Mouse (Mus musculus): ENCODE results near the gene Atf7. TPM values are rescaled to one million over a fixed set of nuclear protein-coding genes. Genes with fewer than 3 reads are reported as not detected.

The Atf7 gene
- polyA plus RNA-seq, 1 experiment: 13.2 TPM

DNA sequence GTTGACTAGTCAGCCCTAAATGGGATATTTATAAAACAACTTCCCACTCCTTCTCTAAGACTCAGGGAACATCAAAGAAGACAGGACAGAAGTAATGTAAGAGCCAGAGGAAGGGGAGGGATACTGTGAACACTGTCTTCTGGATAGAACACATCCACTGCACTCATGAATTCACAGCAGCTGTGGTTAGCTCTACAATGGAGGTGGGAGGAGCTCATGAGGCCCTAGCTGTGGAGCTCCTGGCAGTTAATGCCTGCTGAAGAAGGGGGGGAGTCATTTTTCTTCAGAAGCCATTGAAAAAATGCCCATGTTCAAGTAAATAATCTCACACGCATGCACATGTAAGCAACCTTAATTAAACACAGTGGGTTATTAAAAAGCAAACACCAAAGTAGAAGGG lies 48.3 kb downstream of the Atf7 start:
- TF ChIP-seq GATA1 (IDR thresholded peaks at IDR 0.05; ENCODE audit: low read length): no peak

DNA sequence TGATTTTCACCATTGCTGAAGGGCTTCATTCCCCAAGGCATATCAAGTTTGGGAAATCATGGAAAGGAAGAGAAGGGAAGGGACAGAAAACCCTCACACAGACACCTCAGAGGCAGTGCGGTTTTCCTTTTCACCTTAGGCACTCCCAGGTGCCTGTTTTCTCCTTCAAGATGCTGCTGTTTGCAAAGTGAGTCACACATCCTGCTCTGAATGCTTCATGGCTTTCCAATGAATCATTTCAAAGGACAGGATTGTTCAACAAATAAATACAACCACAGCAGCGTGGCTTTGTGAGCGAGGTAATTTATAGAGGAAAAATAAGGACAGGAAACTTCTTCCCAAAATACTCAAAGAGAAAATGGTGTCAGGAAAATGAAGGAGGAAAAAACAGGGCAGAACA lies 53.2 kb downstream of the Atf7 start:
- TF ChIP-seq GATA1 (IDR thresholded peaks at IDR 0.05; ENCODE audit: low read length): no peak

DNA sequence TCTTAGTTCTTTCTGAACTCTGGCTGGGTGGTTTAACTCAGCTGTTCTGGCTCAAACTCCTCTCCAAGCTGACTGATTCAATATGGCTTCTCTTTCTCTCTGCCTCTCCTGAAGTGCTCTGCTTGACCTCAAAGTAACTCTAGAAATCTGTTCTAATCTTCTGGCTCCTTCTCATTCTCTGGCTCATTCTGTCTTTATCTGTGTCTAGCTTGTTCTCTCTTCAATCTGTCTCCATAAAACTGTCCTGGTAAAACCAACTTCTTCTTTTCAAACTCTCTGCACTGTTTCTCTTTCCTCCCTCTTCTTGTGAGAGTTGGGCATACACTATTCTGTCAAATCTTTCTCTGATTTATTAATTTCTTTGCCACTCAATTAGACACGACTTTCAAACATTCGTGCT lies 57.4 kb downstream of the Atf7 start:
- no peak for TF ChIP-seq GATA1 (IDR thresholded peaks at IDR 0.05; ENCODE audit: low read length)

DNA sequence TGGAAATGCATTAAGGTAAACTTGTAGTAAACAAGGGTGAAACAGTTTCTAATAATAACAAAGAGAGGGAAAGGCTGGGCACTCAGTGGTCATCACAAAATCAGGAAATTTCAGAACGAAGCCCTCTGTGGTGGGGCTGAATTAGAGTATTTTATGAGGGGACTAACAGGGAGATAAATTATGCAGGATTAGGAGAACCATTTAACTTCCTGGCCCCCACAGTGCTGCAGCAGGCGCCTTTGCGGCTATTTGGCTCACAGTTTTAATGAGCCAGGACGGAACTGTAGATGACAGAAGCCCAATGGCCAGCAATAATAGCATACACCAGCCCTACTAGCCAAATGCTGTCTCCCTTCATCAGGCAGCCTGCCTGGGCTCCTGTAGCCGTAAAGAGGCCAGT lies 61.6 kb downstream of the Atf7 start:
- no peak for TF ChIP-seq GATA1 (IDR thresholded peaks at IDR 0.05; ENCODE audit: low read length)

DNA sequence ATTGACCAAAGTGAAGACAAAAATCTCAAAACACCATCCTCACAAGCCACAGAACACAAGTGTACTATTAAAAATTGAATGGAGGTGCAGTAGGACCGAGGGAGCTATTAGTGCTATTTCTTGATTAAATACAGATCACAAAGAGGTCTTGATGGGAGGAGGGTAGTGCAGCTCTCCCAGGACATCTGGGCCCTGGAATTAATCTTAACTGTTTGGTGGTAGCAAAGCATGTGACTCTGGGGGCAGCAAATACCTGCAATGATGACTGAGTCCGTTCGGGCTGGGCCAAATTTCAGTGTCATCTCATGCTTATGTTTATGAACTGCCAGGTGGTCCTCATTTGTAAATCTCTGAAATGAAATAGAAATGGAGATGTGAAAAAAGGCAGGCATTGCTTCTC lies 62.2 kb downstream of the Atf7 start:
- TF ChIP-seq GATA1 (IDR thresholded peaks at IDR 0.05; ENCODE audit: low read length): no peak

DNA sequence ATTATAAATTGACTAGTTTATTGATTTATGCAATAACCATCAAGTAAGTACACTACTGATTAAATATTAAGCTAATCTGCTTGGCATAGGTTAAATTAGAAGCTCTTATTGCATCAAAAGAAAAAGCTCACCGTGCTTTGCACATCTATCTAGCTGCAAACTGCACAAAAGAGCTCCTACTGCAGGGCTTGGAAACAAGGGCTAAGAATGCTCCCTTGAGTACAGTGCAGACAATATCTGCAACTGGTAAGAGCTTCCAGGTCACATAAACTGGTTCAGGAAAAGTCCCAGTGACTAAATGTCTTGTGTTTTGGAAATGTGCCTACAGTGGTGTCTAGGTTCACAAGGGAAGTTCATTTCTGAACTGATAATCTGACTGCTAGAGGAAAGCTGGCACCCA lies 62.8 kb downstream of the Atf7 start:
- no peak for TF ChIP-seq GATA1 (IDR thresholded peaks at IDR 0.05; ENCODE audit: low read length)

DNA sequence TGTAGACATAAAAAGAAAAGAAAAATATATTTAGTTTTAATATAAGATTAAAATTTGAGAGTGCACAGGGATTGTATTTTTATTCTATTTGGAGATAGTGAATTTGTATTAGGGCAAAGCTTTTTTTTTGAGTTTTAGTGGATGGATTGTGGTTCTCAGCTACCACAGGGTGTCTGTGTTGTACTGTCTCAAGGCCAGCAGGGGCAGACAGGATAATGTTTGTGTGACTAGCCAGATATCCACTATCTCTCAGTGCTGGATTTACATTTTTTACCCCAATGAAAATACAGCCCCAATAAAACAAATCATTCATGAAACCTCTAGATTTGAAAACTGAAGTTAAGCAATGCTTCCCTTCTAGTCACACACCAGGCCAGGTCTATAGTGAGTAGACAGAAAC lies 67.7 kb downstream of the Atf7 start:
- no peak for TF ChIP-seq GATA1 (IDR thresholded peaks at IDR 0.05; ENCODE audit: low read length)

DNA sequence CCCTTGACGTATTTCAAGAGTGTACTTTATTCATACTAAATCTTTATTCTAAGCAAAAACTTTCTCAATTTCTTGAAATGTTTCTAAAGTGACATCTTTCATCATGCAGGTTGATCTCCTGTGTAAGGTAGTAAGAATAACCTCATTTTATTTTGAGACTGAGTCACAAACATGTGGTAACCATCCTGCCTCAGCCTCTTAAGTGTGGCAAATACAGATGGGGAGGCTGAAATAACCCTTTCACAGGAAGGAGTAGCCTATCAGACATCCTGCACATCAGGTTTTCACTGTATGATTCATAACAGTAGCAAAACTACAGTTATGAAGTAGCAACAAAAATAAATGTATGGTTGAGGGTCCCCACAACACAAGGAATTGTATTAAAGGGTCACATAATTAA lies 69.7 kb downstream of the Atf7 start:
- no peak for TF ChIP-seq GATA1 (IDR thresholded peaks at IDR 0.05; ENCODE audit: low read length)

DNA sequence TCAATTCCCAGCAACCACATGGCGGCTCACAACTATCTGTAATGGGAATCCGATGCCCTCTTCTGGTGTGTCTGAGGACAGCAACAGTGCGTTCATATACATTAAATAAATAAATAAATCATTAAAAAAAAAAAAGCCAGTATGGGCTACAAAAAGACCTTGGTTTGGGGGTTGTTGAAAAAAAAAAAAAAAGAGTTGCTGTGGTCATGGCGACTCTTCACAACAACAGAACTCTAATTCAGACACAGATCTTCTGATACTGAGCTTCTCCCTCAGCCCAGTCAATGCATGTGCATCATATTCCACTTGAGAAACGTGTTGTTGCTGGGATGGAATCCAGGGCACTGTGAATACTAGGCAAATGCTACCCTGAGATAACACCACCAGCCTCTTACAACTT lies 72.7 kb downstream of the Atf7 start:
- TF ChIP-seq GATA1 (IDR thresholded peaks at IDR 0.05; ENCODE audit: low read length): no peak

DNA sequence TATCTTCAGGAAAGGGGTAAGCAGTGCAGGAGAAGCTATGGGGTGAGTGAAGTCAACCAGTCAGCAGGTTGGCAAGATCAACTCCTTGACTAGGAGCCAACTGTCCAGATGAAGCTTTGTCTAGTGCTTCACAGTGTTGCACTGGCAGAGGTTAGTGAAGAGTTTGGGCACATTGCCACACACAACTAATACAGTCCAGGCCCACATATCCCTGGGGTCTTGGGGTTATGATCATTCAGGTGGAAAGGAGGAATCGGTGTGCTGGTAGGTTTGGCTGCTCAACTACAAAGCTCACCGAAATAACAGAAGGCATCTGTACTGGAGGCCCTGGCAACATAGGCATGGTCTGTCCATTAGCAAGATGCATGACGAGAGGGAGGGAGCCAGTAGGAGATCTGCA lies 77.8 kb downstream of the Atf7 start:
- no peak for TF ChIP-seq GATA1 (IDR thresholded peaks at IDR 0.05; ENCODE audit: low read length)

DNA sequence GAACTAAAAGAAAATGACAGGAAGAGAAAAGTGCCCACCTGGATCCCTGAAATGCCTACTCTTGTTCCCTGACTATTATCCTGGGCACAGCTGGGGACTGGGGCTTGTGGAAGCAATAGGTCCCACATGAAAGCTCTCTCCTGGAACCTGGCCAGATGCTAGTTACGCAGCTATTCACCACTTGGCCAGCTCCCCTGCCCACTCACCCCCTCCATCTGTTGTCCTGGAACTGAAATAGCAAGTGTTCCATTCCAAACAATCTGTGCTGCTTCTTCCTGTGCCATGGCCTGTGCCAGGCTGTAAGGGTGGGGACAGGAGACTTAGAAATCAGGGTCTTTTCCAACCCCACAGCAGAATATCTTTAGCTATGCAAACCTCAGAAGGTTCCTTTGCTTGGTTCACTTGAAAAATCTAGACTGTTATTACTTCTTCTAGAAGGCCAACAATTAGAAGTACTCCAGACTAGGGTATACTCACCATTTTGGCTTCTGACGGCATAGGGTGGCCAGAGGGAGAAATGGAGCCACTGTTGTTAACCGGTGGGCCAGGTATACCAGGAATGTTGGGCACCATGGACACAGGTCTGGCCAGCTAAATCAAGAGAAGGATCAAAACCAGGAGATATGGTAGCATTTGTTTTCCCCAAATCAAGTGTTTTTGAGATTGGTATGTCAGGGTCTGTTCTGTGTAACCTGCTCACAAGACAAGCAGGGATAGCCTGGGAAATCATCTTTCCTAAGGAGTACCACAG lies 78.4 kb downstream of the Atf7 start:
- TF ChIP-seq GATA1 (IDR thresholded peaks at IDR 0.05; ENCODE audit: low read length): no peak

DNA sequence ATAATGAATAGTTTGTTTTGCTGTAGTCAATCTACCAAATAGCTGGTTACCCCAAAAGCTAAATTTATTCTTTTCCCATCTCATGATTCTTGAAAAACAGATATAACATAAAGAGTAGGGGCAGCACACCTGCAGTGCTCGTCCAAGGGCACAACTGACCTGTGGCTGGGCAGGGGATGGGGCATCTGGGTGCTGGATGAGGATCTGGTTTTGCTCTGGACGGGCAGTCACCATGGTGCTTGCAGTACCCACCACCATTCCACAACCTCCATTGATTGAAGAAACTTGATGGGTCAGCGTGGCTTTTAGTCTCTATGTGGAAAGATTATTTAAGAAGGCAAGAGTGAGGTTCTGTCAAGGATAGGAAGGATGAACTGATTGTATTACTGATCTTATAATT lies 79.0 kb downstream of the Atf7 start:
- TF ChIP-seq GATA1 (IDR thresholded peaks at IDR 0.05; ENCODE audit: low read length): no peak

DNA sequence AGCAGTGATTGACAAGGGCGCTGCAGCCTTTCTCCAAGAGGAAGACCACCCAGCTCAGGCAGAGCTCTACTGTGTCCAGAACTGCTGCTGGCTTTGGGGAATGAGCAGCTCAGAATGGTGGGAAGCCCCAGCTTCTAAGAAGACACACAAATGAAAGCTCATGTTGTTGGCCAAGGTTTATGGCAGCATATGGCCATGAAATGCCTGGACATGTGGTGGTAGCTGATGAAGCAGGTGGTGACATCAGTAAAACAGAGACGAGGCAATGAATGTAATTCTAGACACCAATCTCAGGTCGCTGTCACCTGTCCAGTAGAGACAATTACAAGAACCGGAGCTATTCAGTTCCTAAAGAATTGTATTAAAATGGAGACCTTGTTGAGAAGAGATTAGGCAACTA lies 80.5 kb downstream of the Atf7 start:
- TF ChIP-seq GATA1 (IDR thresholded peaks at IDR 0.05; ENCODE audit: low read length): no peak

DNA sequence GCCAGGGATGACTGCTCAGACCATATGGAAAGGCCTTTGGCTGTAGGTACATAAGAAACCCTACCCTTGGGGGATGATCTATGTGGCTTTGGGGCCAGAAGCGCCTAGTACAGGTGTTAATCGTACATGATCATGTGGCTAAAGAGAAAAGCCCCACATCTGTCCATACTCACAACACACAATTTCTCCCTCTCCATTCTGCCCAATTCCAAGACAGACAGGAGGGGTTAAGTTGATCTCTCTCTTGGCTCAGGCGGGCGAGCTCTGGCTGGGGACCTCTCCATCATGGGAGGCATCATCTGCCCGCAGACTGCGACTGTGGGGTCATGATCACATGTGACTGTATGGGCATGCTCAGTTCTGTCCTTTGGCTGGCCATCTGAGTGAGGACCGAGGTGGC lies 91.3 kb downstream of the Atf7 start:
- no peak for TF ChIP-seq GATA1 (IDR thresholded peaks at IDR 0.05; ENCODE audit: low read length)

DNA sequence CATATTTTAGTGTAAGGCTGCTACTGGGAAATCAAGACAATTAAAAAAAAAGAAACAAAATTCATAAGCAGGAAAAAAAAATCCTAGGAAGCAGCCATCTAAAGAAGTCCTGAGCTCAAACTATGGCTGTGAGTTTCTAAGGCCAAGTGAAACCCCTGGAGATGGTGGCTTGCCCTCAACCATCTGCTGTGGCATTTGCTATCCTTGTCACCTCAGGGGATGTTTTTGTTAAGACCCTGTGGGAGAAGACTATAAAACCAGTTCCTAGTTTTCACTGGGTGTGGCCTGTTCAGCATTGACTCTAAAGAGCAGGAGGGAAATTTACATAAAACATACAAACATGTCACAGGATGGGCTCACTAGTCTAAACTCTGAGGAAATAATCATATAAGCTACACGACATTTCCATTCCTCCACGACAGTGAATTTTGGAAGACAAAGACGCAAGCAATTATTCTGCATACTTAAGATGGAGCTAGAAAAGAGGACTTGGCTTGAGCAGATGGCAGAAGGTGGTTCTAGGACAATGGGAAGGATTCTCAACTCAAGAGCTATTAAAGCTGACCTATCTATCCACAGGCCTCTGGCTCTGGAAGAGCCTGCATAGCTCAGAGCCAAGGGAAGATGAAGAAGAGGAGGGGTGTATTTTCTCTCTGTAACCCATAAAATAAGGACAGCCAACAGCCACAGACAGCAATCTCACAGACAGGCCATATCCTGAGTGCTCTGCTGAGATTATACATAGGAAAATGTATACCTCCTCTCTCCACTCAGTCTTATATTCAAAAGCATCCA lies 93.0 kb downstream of the Atf7 start:
- no peak for TF ChIP-seq GATA1 (IDR thresholded peaks at IDR 0.05; ENCODE audit: low read length)

DNA sequence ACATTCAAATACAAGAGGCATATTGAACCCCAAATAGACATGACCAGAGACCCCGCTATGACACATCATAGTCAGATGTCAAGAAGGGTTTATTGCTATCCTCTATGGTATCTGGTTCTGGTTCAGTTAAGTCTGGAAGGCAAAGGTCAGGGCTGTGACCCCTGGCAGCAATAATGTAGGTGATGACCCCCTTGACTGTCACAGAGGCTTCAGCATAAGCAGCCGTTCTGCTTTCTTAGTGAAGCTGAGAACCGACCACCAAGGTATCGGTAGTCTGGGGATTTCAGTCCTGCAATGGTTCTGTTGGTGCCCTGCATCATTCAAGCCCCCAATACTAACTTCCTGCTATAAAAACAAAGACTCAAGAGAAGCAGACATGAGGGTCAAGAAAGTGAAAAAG lies 93.7 kb downstream of the Atf7 start:
- TF ChIP-seq GATA1 (IDR thresholded peaks at IDR 0.05; ENCODE audit: low read length): no peak

DNA sequence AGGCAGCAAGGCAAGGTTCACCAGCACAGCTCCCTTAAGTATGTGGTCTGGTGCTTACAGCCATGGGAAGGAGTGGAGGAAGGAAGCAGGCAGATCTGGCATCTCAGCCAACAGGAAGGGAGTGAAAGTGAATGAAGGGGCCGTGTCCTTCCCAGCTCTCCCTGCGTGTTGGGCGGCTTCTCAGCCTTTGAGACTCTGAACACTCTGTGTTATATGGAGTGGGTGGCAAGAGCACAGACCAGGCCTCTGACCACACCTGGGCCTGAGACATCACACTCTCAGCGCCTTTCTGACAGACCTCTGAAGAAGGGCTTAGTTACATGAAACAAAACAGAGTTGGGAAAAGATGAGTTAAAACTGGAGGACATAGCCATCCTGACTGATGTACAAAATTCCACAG lies 94.7 kb downstream of the Atf7 start:
- no peak for TF ChIP-seq GATA1 (IDR thresholded peaks at IDR 0.05; ENCODE audit: low read length)

Data from G1E-ER4 (cell line).